Mouse (Mus musculus): ENCODE measurements around the gene Ranbp3. TPM values are rescaled to one million over a fixed set of nuclear protein-coding genes. Genes with fewer than 3 reads are reported as not detected.

Ranbp3 gene
- total RNA-seq, 2 experiments from 2014 or later: 39.2 to 41.3 TPM

DNA sequence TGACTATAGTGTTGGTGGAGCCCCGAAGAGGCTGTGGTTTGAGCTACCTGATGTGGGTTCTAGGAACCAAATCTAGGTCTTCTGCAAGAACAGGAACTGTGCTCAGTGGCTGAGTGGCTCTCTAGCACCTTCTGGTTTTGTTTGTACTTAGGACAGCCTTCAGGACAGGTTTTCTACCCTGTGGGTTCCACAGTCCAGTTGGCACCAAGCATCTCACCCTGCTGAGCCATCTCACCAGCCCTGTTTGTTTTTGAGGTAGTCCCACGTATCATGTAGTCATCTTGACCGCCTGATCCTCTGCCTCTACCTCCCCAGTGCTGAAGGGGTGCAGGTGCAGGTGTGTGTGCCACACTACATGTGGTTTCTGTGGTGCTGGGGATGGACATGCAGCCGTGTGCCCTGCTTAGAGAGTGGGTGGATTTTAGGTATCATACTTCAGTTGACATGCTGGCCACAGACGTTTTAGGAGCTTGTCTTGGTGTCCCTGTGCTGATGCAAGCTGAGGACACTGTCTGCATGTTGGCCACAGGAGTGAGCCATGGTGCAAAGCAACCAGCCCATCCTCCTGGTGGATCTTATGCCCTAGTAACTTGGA is 10.5 kb downstream of the Ranbp3 start:
- Histone ChIP-seq H3K27ac (no peak overlapping the region; the same call in 1 of the 2 replicates), H3K4me3 (no peak overlapping the region)
- DNase-seq: no peak
- no peak for TF ChIP-seq CTCF (IDR thresholded peaks at IDR 0.05)
- intact Hi-C loops (cut with DNase I): no loop called here

DNA sequence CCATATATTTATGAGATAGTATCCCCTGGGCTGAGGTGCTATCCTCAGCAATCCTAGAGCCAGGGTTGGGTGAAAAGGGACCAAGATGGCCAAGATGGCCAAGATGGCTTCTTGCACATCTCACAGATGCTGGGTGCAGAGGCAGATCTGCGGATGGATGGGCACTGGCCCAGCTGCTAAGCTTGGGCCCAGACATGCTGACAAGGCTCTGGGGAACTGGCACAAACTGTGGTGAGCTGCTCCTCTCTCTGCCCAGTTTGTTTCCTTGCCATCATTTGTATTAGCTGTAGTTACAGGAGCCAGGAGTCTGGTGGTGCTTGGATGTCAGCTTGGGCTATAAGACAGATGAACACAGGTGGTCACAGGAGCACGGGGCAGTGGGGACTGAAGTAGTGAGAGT is 11.6 kb downstream of the Ranbp3 start:
- Histone ChIP-seq H3K27ac (peak overlapping the region; percentile 72), H3K4me3 (no peak overlapping the region)
- TF ChIP-seq CTCF (IDR thresholded peaks at IDR 0.05): no peak
- intact Hi-C loops (cut with DNase I): no loop called here
- peak; percentile 75 for DNase-seq

DNA sequence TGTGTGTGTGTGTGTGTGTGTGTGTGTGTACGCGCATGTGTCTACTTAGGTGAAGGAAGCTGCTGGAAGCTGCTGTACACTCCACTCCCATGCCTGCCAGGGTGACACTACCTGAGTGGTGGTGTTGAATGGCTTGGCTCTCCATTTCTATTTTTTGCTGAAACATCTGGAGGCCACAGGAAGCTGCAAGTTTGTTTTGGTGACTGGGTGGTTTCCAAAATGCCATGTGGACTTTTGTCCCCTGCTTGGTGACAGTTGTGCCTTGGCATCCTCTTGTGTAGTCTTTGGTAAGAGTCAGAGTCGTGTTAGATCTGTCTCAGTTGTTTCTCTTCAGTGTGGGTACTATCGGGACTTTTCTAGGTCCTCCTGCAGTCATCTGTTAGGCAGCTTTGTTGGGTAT is 13.7 kb downstream of the Ranbp3 start:
- Histone ChIP-seq H3K4me3 (no peak overlapping the region), H3K27ac (no peak overlapping the region)
- TF ChIP-seq CTCF (IDR thresholded peaks at IDR 0.05): no peak
- intact Hi-C loops (cut with DNase I): no loop called here
- no peak for DNase-seq

DNA sequence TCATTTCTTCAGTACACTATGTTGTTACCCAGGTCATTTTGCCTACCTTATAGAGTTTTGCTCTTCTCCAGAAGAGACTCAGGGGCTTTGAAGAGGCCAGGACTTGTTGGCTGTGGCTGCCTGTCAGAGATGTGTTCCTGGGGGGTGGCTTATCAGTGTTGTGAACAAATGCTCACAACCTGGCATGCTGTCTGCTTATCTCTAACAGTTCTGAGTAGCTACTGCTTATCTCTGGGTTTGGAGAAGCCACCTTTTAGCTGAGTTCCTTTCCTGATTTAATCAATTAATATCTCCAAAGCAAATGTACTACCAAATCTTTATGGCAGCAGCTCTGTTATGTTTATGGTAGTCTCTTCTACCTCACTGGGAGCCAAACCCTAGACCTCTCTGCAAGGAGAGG is 15.0 kb downstream of the Ranbp3 start:
- no peak for DNase-seq
- no peak overlapping the region for H3K4me3 ChIP-seq
- intact Hi-C loops (cut with DNase I): no loop called here
- H3K27ac ChIP-seq: no peak overlapping the region
- TF ChIP-seq CTCF (IDR thresholded peaks at IDR 0.05): no peak

DNA sequence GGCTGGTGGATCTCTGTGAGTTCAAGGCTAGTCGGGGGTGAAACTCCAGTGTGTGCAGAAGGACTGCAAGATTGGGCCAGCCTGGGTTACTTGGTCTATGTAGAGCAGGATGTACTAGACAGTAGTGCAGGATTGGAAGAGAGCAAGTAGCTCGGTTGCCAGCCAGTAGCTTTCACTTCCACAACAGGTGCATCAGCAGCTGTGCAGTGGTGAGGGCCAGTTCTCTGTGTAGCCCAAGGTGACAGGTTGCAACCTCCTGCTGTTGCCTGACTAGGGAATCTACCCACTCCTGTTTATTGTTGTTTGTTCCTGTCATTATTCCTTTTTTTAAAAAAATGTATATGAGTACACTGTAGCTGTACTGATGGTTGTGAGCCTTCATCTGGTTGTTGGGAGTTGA is 15.6 kb downstream of the Ranbp3 start:
- no peak for DNase-seq
- Histone ChIP-seq H3K4me3 (no peak overlapping the region), H3K27ac (no peak overlapping the region)
- intact Hi-C loops (cut with DNase I): no loop called here
- no peak for TF ChIP-seq CTCF (IDR thresholded peaks at IDR 0.05)

DNA sequence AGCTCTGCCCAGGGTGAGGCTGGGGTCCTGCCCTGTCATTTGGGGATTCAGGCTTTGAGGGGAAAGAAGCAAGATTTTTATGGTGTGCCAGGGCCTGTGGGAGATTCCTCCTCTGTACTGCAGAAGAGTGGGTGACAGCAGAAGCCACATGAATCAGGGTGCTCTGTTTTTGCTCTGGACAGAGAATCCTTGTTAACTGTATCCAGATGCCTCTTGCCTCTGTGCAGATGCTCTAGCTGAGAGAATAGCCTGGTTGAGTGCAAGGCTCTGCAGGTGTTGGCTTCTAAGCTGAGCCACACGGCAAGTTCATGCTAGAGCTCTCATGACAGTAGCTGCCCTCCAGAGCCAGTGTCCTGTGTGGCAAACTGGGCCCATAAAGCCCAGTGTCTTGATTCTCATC is 20.3 kb downstream of the Ranbp3 start:
- H3K4me3 ChIP-seq: no peak overlapping the region
- peak overlapping the region; percentile 75 for H3K27ac ChIP-seq
- intact Hi-C loops (cut with DNase I): no loop called here
- no peak for TF ChIP-seq CTCF (IDR thresholded peaks at IDR 0.05)
- DNase-seq: no peak

DNA sequence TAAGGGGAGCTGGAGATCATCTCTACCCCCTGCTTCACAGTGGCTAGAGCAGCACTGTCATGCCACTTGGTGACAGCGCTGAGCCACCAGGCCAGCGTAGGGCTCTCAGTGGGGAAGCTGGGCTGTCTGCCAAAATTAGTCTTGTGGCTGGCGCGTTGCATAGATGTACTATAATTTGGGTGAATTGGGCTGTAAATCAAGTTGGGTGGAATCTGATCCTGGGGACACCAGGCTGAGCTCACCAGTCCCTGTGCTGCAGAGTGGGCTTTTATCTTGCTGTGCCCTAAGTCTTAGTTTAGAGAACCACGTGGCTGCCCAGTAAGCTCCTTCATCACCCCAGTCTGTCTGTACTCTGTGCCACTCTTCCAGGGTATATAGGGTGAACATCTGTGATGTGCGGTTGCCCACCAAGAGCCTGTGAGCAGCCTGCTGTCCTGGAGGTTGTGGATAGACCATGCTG is 20.8 kb downstream of the Ranbp3 start:
- Histone ChIP-seq H3K27ac (peak overlapping the region; percentile 75), H3K4me3 (no peak overlapping the region)
- intact Hi-C loops (cut with DNase I): no loop called here
- DNase-seq: peak; percentile 83
- peak; percentile 47 for TF ChIP-seq CTCF (IDR thresholded peaks at IDR 0.05)

DNA sequence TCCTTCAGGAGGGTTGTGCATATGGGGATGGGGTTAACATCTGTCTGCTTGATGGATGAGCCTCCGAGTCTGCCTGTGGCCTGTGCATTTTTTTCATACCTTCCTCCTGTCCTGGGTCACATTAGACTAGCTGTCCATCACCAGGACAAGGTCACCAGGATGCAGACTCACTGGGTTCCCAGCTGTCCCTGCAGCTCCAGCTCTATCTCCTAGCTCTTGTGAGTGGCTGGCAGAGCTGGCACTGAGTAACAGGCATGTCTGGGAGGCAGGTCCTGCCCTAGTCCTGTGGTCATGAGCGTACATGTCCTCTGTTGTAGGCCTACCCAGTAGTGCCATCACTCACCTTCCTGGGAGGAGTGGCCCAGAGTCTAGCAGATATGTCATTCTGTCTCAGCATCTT is 27.4 kb downstream of the Ranbp3 start:
- TF ChIP-seq CTCF (IDR thresholded peaks at IDR 0.05): no peak
- intact Hi-C loops (cut with DNase I): no loop called here
- Histone ChIP-seq H3K27ac (no peak overlapping the region), H3K4me3 (no peak overlapping the region)
- no peak for DNase-seq

DNA sequence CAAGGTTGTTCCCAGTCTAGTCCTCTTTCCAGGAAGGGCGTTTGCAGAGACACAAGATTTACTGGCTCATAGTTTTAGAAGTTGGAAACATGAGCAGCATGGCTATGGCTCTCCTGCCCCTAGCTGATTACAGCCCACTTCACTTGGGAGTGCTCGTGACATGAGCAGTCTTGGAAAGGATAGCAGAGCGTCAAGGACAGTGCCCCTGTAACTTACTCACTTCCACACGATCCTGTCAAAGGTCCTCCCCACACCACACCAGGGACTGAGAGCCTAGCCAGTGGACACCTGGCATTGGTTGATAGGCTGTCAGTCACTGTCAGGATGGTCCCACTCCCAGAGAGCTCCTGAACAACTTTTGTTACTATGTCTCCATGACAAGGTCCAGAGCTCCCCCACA is 29.9 kb downstream of the Ranbp3 start:
- TF ChIP-seq CTCF (IDR thresholded peaks at IDR 0.05): no peak
- H3K27ac ChIP-seq: no peak overlapping the region
- intact Hi-C loops (cut with DNase I): no loop called here
- H3K4me3 ChIP-seq: no peak overlapping the region
- DNase-seq: no peak

DNA sequence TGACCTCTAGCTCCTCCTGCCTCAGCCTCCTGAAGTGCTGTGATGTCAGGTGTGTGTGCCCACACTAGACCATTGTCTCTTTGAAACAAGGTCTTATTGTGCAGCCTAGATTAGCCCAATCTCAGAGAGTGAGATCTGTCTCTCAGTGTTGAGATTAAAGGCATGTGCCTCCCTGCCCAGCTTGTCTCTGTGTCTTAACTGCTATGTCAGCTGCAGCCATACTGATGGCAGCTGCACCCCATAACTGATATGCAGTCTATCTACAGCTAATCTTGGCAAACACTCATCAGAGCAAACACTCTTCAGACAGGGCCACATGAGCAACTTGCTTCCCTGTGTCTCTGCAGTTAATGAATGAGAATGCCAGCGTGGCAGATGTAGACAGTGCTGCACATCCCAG is 33.4 kb downstream of the Ranbp3 start:
- TF ChIP-seq CTCF (IDR thresholded peaks at IDR 0.05): no peak
- H3K4me3 ChIP-seq: no peak overlapping the region
- H3K27ac ChIP-seq: no peak overlapping the region
- intact Hi-C loops (cut with DNase I): no loop called here
- DNase-seq: no peak

DNA sequence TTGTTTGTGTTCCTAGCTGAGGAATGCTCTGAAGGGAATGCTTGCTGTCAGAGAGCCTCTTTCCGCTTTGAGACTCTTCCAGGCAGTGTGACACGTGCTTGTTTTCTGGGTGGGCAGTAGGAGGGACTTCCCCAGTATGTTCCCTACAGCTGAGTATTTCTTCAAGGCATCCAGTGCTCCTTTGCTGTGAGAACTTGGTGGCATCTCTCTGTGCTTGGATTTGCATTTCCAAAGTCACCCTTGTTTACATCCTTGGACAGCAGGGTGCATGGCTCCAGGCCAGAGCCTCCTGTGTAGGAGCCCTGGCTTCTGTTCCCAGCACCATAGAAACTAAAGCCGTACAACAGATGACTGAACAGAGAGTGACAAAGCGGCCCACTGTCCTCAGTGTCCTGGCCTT is 35.6 kb downstream of the Ranbp3 start:
- intact Hi-C loops (cut with DNase I): no loop called here
- no peak for DNase-seq
- Histone ChIP-seq H3K27ac (no peak overlapping the region), H3K4me3 (no peak overlapping the region)
- TF ChIP-seq CTCF (IDR thresholded peaks at IDR 0.05): no peak

DNA sequence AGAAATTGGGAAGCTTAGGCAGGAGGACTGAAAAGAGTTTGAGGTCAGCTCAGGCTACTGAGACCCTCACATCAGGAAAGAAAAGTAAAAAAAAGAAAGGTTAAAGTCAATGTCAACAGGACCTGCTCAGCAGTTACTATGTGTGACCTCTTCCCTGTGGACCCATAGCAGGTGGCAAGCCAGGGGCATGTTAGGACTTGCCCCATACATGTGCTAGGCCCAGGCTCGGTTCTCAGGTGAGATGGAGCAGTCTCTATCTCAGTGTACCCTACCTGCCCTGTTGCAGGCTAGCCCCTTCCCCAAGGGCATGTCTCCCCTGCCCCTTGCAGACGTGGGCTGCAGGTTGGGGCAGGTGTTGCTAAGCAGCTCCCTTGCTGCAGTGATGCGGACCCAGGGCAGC is 36.6 kb downstream of the Ranbp3 start:
- intact Hi-C loops (cut with DNase I): no loop called here
- TF ChIP-seq CTCF (IDR thresholded peaks at IDR 0.05): no peak
- DNase-seq: no peak
- no peak overlapping the region for H3K27ac ChIP-seq
- no peak overlapping the region for H3K4me3 ChIP-seq

DNA sequence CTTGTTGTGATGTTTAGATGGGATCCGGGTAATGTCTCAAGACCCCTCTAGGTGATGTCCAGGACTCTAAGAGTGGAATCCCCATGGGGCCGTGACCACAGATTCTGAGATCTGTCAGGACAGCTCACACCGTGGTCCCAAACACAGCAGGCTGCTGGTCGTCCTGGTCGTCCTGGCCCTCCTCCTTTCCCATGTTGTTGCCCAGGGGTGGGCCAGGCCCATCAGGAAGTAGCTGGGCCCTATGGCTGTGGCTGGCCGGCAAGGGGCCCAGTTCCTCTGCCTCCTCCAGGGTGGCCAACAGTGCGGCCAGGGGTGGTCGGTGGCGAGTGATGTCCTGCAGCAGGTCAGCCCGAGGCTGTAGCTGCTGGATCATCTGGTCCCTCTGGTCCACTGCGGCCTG is 42.3 kb downstream of the Ranbp3 start:
- no peak for DNase-seq
- intact Hi-C loops (cut with DNase I): no loop called here
- TF ChIP-seq CTCF (IDR thresholded peaks at IDR 0.05): no peak
- H3K4me3 ChIP-seq: no peak overlapping the region
- no peak overlapping the region for H3K27ac ChIP-seq

DNA sequence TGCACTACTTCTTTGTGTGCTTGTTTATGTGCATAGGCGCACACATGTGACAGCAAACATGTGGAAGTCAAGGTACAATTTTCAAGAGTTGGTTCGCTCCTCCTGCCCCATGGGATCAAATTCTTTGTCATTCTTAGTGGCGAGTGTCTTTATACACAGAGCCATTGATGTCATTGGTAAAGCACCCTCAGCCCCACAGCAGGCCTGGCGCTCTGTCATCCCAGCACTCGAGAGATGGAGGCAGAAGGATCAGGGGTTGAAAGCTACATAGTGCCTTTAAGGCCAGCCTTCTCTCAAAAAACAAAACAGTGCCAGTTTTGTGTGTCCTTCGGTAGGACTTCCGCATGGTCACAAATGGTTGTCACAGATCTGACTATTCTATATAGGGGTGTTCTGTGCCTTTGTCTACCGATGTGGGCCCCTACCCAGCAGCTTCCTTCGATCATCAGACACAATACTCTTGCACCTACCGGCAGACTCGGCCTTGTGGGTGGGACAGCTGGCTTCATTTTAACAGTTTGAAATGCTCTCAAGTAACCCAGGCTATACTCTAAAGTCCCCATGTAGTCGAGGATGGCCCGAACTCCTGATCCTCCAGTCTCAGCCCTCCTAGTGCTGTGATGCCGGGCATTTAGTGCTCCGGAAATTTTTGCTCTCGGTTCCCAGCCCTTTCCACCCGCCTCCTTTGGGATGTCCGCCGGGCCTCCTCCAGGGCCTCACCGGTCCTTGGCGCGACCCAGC is 43.0 kb downstream of the Ranbp3 start:
- TF ChIP-seq CTCF (IDR thresholded peaks at IDR 0.05): no peak
- Histone ChIP-seq H3K27ac (peak overlapping the region; percentile 96), H3K4me3 (peak overlapping the region; percentile 97)
- no peak for DNase-seq
- intact Hi-C loops (cut with DNase I): no loop called here

Measured in gastrocnemius, adult 2 months (tissue).